Mouse (Mus musculus) thymus, postnatal 14 days (tissue): Measurements from ENCODE around the gene Arhgap42.

Experiments
- DNase-seq: peaks from one replicate; pipeline ENCODE4 v3.0.0; 2021

The Arhgap42 gene

DNA sequence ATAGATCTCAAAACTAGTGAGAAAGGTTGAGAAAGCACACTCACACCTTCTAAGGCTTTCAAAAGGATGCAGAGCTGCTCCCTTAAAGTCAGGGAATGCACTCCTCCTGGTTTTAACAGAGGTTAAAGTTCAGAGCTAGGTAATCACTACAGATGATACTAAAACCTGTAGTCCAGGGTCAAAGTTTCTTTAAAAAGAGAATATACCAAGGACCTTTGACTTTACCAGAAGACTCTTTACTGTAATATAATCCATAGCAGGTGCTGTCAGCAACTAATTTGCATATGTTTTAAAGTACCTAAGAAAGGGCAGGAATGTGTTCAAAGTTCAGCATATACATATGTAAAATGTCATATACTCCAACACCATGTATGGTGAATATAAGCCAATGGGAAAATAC is 30.7 kb downstream of the Arhgap42 start:
- no peak for DNase-seq

GRCm38 (mm10) chr9:9207251-9207650 is 31.6 kb downstream of the Arhgap42 start:
- no peak for DNase-seq

- no peak for DNase-seq
Observed at GRCm38 (mm10) chr9:9200827-9201388, 38.0 kb downstream of the Arhgap42 start.

- DNase-seq: no peak
Observed at GRCm38 (mm10) chr9:9199170-9199841, 39.6 kb downstream of the Arhgap42 start.

- DNase-seq: no peak
Observed at GRCm38 (mm10) chr9:9198645-9199044, 40.3 kb downstream of the Arhgap42 start.

- DNase-seq: no peak
Observed at GRCm38 (mm10) chr9:9196046-9196445, 42.9 kb downstream of the Arhgap42 start.

- no peak for DNase-seq
Observed at GRCm38 (mm10) chr9:9194496-9194895, 44.4 kb downstream of the Arhgap42 start.

DNA sequence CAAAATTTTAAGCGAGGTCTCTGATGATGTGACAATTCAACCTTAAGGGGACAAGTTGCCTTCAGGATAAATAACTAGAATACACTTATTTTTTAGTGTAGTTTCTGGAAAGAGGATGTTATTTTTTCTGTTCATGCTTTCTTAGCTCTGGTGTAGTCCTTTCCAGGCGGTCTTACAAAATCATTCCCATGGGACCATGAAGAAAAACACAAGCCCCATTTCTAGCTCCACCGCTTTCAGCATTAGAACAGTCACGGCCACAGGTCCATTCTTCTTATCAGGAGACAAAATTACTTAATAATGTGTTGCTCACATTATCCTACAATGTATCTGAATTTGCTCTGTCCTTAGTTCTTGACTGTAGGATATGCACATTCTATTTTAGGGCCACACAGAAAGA is 46.2 kb downstream of the Arhgap42 start:
- no peak for DNase-seq

DNA sequence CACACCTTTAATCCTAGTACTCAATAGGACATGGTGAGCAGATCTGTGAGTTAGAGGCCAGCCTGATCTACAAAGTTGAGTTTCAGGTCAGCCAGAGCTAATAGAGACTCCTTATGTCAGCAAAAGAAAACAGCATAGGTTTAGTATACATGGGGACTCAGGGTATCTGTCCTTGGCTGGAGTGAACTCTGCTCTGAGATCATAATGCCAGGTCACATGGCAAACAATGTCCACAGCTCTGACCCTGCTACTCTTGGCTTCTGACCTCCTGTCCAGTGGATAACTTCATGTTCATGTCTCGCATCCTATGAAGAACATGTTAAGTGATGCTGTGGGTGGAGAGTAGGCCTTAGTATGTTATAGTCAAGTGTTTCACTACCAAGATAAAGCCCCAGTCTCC is 48.1 kb downstream of the Arhgap42 start:
- DNase-seq: no peak

DNA sequence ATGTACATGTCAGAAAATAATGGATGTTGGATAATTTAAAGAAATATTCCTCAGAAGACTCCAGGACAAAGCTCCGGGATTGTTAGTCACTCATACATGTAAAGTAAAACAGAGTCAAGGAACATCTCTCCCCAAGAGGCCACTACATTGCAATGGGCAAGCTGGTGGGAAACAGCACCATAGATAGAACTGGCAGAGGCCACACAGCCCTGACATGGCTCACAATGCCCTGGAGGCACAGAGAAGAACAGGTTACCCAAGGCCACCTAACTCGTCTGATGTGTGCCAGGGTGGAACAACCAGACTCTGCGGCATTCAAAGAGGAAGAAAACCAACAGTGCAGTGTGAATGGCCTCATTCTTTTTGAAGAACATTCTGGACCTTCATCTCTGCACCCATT is 50.7 kb downstream of the Arhgap42 start:
- DNase-seq: no peak

DNA sequence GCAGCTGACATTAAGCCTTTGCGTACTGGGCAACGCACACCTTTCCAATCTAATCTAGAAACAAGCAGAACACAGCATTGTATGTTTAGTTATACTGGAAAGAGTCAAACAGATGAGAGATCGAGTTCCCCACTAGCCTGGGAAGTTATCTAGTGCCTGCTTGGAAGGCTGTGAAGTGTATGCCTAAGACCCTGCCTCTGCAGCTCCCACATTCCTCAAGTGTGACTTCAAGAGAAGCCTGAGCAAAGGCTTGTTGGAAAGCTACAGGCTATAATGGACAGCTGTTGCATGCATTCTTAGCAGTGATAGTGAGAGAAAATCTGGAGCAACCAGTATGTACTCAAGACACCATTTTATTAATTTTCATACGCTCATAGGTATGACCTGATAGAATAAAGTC is 61.2 kb downstream of the Arhgap42 start:
- no peak for DNase-seq

DNA sequence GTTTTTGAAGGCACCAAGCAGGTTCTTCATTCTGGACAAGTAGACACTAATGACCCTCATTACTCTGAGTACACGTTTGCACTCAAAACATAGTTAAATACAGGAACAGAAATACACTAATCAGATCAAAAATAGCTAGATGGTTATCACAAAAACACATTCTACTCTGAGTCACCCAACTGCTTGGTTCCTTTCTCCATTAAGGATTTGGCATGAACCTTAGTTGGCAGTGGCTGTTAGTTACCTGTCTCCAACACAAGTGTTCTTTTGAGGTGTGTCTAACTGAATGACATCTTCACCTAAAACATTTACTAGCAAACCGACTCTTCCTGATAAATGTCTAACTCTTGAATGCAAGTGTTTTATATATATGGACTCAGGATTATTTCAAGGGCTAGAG is 64.0 kb downstream of the Arhgap42 start:
- DNase-seq: no peak

DNA sequence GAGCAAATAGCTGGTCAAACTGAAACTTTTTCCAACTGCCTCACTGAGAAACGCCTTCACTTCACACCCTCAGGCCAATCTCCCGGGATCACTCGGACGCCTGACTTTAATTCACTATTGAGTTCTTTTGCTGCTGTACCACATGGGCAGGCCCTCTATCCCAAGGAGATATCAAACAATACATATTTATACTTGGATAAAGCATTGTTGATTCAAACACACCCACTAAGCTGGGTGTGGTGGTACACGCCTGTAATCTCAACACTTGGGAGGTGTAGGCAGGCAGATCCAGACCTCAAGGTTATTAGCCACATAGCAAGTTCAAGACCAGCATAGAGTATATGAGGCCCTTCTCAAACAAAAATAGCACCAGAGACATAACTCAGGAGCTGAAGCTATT is 64.7 kb downstream of the Arhgap42 start:
- DNase-seq: no peak

GRCm38 (mm10) chr9:9173091-9173490 is 65.8 kb downstream of the Arhgap42 start:
- no peak for DNase-seq

- DNase-seq: no peak
Observed at GRCm38 (mm10) chr9:9171146-9171816, 67.6 kb downstream of the Arhgap42 start.

GRCm38 (mm10) chr9:9165641-9166063 is 73.2 kb downstream of the Arhgap42 start:
- DNase-seq: no peak

- DNase-seq: no peak
Observed at GRCm38 (mm10) chr9:9160736-9161135, 78.2 kb downstream of the Arhgap42 start.

- DNase-seq: no peak
Observed at GRCm38 (mm10) chr9:9158241-9158640, 80.7 kb downstream of the Arhgap42 start.

- DNase-seq: no peak
Observed at GRCm38 (mm10) chr9:9157425-9157824, 81.5 kb downstream of the Arhgap42 start.

DNA sequence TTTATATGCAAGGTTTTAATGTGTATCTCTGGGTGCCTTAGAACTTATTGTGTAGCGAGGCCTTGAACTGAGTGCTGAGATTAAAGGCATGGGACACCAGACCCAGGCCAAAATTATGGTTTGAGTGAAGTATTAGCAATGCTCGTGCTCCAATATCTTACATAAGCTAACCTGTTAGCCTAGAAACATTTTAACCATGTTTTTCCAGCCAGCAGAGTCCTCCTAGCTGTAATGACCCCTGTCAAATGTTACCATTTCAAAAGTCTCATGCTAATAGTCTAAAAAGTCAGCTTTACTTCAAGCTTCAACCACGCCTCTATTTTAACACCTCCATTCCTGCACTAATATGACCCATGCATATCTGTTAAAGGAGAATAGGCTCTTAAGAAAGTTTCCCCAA is 84.3 kb downstream of the Arhgap42 start:
- DNase-seq: no peak

DNA sequence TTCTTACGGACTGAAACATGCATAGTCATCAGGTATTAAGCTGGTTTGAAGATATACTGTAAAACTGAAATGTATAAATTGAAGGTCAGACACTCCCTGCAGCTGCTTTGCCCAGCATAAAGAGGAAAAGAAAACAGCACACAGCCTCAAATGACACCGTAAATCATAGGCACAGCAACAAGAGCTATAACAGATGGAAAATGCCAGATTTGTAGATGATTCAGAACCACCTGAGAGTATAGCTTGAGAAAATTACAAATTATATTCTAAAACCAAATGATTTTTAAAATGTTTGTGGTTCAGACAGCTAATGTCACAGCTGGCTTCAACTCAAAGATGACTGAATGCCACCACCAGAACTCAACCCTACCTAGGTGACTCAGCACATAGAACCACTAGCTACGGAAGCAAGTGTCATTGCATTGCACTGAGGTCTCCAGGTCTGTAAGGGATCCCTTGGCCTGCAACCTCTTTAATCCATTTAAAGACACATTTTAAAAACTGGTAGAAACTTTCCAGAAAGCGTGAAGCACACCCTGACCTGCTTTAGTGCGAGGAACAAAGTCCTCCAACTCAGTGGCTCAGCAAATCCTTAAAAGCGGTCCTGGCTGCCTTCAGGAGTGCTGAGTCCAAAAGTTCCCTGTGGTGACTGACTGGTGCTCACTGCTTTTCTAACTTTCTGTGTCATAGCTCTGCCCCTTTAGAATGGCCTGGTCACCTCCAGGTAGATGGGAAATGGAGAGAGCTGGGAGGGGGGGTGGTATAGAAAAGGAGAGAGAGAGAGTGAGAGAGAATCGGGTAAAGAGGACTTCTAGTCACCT is 94.4 kb downstream of the Arhgap42 start:
- DNase-seq: no peak

GRCm38 (mm10) chr9:9143102-9143501 is 95.8 kb downstream of the Arhgap42 start:
- DNase-seq: no peak

- DNase-seq: no peak
Observed at GRCm38 (mm10) chr9:9142561-9142960, 96.3 kb downstream of the Arhgap42 start.

DNA sequence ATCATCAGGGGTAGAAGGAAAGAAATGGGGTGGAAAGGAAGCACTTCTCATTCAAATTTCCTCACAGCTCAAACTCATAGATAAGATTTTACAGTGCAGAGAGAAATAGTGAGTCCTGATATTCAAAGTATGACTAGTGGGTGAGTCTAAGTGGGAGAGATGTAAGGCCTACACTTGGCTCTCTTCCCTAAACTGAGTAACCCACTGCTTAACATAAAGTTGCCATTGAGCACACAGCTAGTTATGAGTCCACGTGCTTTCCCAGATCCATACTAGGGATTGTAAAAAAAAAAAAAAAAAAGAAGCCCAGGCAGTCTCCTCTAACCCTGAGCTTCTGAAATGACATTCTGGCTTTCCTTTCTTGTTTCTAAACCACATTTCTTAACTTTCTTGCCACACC is 96.8 kb downstream of the Arhgap42 start:
- no peak for DNase-seq
